Mouse (Mus musculus) limb, embryonic 12.5 days (tissue): ENCODE results near the gene Reep3. TPM values are rescaled to one million over a fixed set of nuclear protein-coding genes. Genes with fewer than 3 reads are reported as not detected.
A peak's percentile ranks its signal among the peaks of the same experiment; 100 is the strongest.

Experiments used
- ATAC-seq: fragments of 200-750 bp; cut with Nextera tagmentation; 2 replicates; pipeline ENCODE4 v1.8.0; 2017; ENCODE audit warnings: low read depth, moderate TSS enrichment; ENCODE audit not compliant: insufficient number of reproducible peaks, insufficient read depth, low FRiP score, low TSS enrichment
- H3K27ac ChIP-seq: fragments of 300-500 bp; sonication (generic); 2 replicates; pipeline ENCODE4 v1.5.1; 2016; ENCODE audit warnings: mild to moderate bottlenecking, moderate library complexity
- H3K27me3 ChIP-seq: fragments of 300-500 bp; sonication (generic); 2 replicates; pipeline ENCODE4 v1.6.1; 2016; ENCODE audit warnings: mild to moderate bottlenecking, moderate library complexity
- H3K36me3 ChIP-seq: fragments of 300-500 bp; sonication (generic); 2 replicates; pipeline ENCODE4 v1.6.1; 2016; ENCODE audit warnings: mild to moderate bottlenecking, moderate library complexity
- H3K4me1 ChIP-seq: fragments of 300-500 bp; sonication (generic); replicated peaks from 2 replicates; pipeline ENCODE4 v1.6.1; 2016
- H3K4me2 ChIP-seq: fragments of 300-500 bp; sonication (generic); 2 replicates; pipeline ENCODE4 v1.6.1; 2016; ENCODE audit warnings: mild to moderate bottlenecking, moderate library complexity
- H3K4me3 ChIP-seq: fragments of 300-500 bp; sonication (generic); replicated peaks from 2 replicates; pipeline ENCODE4 v1.5.1; 2016; ENCODE audit warnings: mild to moderate bottlenecking
- H3K9ac ChIP-seq: fragments of 300-500 bp; sonication (generic); replicated peaks from 2 replicates; pipeline ENCODE4 v1.6.1; 2016; ENCODE audit warnings: mild to moderate bottlenecking, moderate library complexity
- H3K9me3 ChIP-seq: fragments of 300-500 bp; sonication (generic); 2 replicates; pipeline ENCODE4 v1.6.1; 2016; ENCODE audit warnings: mild to moderate bottlenecking, moderate library complexity
- WGBS: fragments of 180-500 bp; shearing (Covaris S2); methylation state at CpG from one replicate; pipeline ENCODE4 v1.1.7; 2016; 5-methylcytosine and 5-hydroxymethylcytosine counted together
- polyA plus RNA-seq: library from polyadenylated mRNA; unstranded; fragments of >200 nt; fragmentation: Nextera tagmentation; extraction: Ambion mirVana; gene quantifications from 2 replicates; pipeline ENCODE4 v1.2.1, GENCODE M21; 2016

Reep3 gene
- polyA plus RNA-seq, 1 experiment from 2014 or later = 33.3 TPM

DNA sequence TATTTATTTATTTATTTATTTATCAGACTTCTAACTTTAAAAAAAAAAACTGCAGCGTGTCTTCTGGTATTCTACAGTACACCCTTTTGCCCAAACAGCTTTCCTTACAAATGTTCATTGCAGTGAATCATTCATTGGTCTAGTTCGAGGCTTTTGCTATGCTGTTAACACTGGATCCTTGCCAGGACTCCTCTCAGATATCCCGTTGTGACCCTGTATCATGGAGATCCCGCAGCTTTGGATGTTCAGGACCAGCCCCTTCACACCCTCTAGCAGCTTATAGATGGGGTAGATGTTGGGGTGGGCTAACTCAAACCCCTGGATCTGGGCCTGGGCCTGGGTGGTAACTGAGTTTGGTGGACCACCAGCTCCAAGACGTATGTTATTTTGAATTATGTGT, 104.2 kb downstream of the Reep3 start:
- H3K4me1 ChIP-seq = peaks cover 13% of the 10 kb centered on the region
- WGBS = 73% methylated on average over 5 of the region's 5 CpGs
- no peak for ATAC-seq

GRCm38 (mm10) chr10:66990506-66990905, 106.2 kb downstream of the Reep3 start:
- peaks cover 13% of the 10 kb centered on the region for H3K4me1 ChIP-seq
- WGBS = 64% methylated on average over 3 of the region's 3 CpGs
- H3K27ac ChIP-seq = no peak overlapping the region
- H3K9me3 ChIP-seq = peaks cover 18% of the 10 kb centered on the region
- no peaks in the 10 kb centered on the region for H3K27me3 ChIP-seq
- H3K9ac ChIP-seq = no peak overlapping the region
- no peak overlapping the region for H3K4me3 ChIP-seq
- no peak overlapping the region for H3K4me2 ChIP-seq
- no peak for ATAC-seq
- no peaks in the 10 kb centered on the region for H3K36me3 ChIP-seq

More for the DNA sequence above, 104.2 kb downstream of the Reep3 start:
- H3K4me3 ChIP-seq = no peak overlapping the region
- H3K4me2 ChIP-seq = no peak overlapping the region
- H3K9ac ChIP-seq = no peak overlapping the region
- H3K9me3 ChIP-seq = peaks cover 18% of the 10 kb centered on the region
- H3K27ac ChIP-seq = no peak overlapping the region
- H3K36me3 ChIP-seq = no peaks in the 10 kb centered on the region
- H3K27me3 ChIP-seq = no peaks in the 10 kb centered on the region

DNA sequence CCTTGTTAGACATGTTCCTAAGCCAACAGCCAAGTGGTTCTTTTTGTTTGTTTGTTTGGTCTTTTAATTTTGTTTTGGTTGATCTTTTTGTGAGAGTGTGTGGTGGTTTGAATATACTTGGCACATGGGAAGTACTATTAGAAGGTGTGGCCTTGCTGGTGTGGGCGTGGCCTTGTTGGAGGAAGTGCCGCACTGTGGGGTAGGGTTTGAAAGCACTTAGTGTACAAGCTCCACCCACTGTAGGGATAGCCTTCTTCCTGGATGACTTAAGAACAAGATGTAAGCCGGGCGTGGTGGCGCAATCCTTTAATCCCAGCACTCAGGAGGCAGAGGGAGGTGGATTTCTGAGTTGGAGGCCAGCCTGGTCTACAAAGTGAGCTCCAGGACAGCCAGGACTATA, 113.7 kb downstream of the Reep3 start:
- ATAC-seq = no peak

DNA sequence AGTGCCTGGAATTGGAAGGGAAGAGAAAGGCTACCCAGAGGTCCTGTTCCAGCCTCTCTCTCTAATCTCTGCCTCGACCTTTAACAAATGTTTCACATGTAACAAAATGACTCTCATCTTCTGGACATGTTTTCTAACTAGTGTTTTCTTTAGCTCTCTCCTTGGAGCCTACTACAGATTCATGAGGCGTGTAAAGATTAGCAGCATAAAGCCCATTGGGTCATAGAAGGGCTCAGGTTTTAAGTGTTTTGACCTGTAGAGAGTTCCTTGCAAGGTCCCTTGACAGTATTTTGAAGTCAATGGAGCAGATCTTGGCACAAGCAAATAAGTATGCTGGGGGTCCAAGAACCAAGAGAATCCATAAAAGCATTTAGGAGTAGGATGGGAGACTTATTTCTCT, 118.5 kb downstream of the Reep3 start:
- WGBS = 80% methylated on average over 2 of the region's 2 CpGs
- no peaks in the 10 kb centered on the region for H3K9me3 ChIP-seq
- peaks cover 12% of the 10 kb centered on the region for H3K4me1 ChIP-seq
- H3K27me3 ChIP-seq = no peaks in the 10 kb centered on the region
- ATAC-seq = no peak
- H3K27ac ChIP-seq = no peak overlapping the region
- no peak overlapping the region for H3K9ac ChIP-seq
- H3K4me2 ChIP-seq = no peak overlapping the region
- H3K4me3 ChIP-seq = no peak overlapping the region
- H3K36me3 ChIP-seq = no peaks in the 10 kb centered on the region

More for the DNA sequence above, 113.7 kb downstream of the Reep3 start:
- Histone ChIP-seq H3K9ac (no peak overlapping the region), H3K4me2 (no peak overlapping the region), H3K27ac (no peak overlapping the region), H3K9me3 (no peaks in the 10 kb centered on the region), H3K4me1 (no peaks in the 10 kb centered on the region), H3K4me3 (no peak overlapping the region), H3K27me3 (no peaks in the 10 kb centered on the region), H3K36me3 (no peaks in the 10 kb centered on the region)
- 87% methylated on average over 5 of the region's 5 CpGs for WGBS

GRCm38 (mm10) chr10:66977093-66977492, 119.7 kb downstream of the Reep3 start:
- no peak for ATAC-seq
- H3K4me3 ChIP-seq = no peak overlapping the region
- H3K27ac ChIP-seq = no peak overlapping the region
- WGBS = 91% methylated on average over 3 of the region's 3 CpGs
- no peaks in the 10 kb centered on the region for H3K27me3 ChIP-seq
- H3K9ac ChIP-seq = no peak overlapping the region
- H3K4me1 ChIP-seq = peaks cover 16% of the 10 kb centered on the region
- no peaks in the 10 kb centered on the region for H3K36me3 ChIP-seq
- H3K4me2 ChIP-seq = no peak overlapping the region
- H3K9me3 ChIP-seq = no peaks in the 10 kb centered on the region

GRCm38 (mm10) chr10:66975451-66975850, 121.3 kb downstream of the Reep3 start:
- no peak for ATAC-seq
- Histone ChIP-seq H3K36me3 (no peaks in the 10 kb centered on the region), H3K4me1 (peaks cover 16% of the 10 kb centered on the region), H3K4me3 (no peak overlapping the region), H3K27ac (no peak overlapping the region), H3K9me3 (no peaks in the 10 kb centered on the region), H3K9ac (no peak overlapping the region), H3K27me3 (no peaks in the 10 kb centered on the region), H3K4me2 (no peak overlapping the region)
- WGBS = 88% methylated on average over 1 of the region's 1 CpGs

GRCm38 (mm10) chr10:66974417-66974816, 122.3 kb downstream of the Reep3 start:
- Histone ChIP-seq H3K27me3 (no peaks in the 10 kb centered on the region), H3K27ac (no peak overlapping the region), H3K9me3 (no peaks in the 10 kb centered on the region), H3K4me1 (peaks cover 20% of the 10 kb centered on the region), H3K36me3 (no peaks in the 10 kb centered on the region), H3K4me3 (no peak overlapping the region), H3K9ac (no peak overlapping the region), H3K4me2 (no peak overlapping the region)
- 72% methylated on average over 4 of the region's 4 CpGs for WGBS
- no peak for ATAC-seq

- Histone ChIP-seq H3K27ac (no peak overlapping the region), H3K9ac (no peak overlapping the region), H3K9me3 (no peaks in the 10 kb centered on the region), H3K4me1 (peaks cover 20% of the 10 kb centered on the region), H3K4me2 (no peak overlapping the region), H3K27me3 (no peaks in the 10 kb centered on the region), H3K36me3 (no peaks in the 10 kb centered on the region), H3K4me3 (no peak overlapping the region)
- WGBS = 62% methylated on average over 6 of the region's 6 CpGs
- ATAC-seq = no peak
These were observed 122.9 kb downstream of the Reep3 start for GRCm38 (mm10) chr10:66973866-66974265.

GRCm38 (mm10) chr10:66973274-66973673, 123.5 kb downstream of the Reep3 start:
- Histone ChIP-seq H3K4me2 (no peak overlapping the region), H3K36me3 (no peaks in the 10 kb centered on the region), H3K27me3 (no peaks in the 10 kb centered on the region), H3K9me3 (no peaks in the 10 kb centered on the region), H3K4me1 (peaks cover 20% of the 10 kb centered on the region), H3K9ac (no peak overlapping the region), H3K27ac (0 out of 2 replicates have a peak overlapping the region, but pooled peaks have one; percentile 35), H3K4me3 (no peak overlapping the region)
- WGBS = 20% methylated on average over 2 of the region's 2 CpGs
- ATAC-seq = no peak

GRCm38 (mm10) chr10:66970336-66971115, 126.2 kb downstream of the Reep3 start:
- Histone ChIP-seq H3K9me3 (peaks cover 4% of the 10 kb centered on the region; the same call in 1 of the 2 replicates), H3K4me3 (no peak overlapping the region), H3K4me1 (peaks cover 28% of the 10 kb centered on the region), H3K9ac (no peak overlapping the region), H3K4me2 (no peak overlapping the region), H3K36me3 (no peaks in the 10 kb centered on the region), H3K27me3 (no peaks in the 10 kb centered on the region), H3K27ac (no peak overlapping the region)
- 90% methylated on average over 23 of the region's 23 CpGs for WGBS
- ATAC-seq = no peak

DNA sequence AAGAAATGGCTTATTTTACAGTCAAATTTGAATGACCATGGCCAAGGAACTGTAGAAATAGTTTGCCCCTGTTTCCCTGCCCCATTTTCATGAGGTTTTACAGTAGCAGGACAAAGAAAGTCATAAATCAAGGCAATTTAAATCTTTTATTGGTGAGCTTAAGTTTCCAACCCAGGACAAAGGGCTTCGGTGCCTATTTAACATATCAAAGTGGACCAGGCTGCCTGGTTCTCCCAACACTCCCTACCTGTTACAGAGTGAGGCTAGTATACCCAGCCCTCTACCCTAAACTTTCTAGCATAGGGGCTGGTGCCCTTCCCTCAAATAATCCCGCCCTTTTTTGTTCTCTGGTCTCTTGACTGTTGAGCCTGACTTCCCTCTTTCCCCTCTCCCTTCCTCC, 127.2 kb downstream of the Reep3 start:
- WGBS = 25% methylated on average over 2 of the region's 2 CpGs
- no peaks in the 10 kb centered on the region for H3K27me3 ChIP-seq
- H3K4me2 ChIP-seq = no peak overlapping the region
- no peak overlapping the region for H3K9ac ChIP-seq
- H3K27ac ChIP-seq = no peak overlapping the region
- no peak for ATAC-seq
- H3K4me1 ChIP-seq = peaks cover 28% of the 10 kb centered on the region
- peaks cover 4% of the 10 kb centered on the region; the same call in 1 of the 2 replicates for H3K9me3 ChIP-seq
- no peaks in the 10 kb centered on the region for H3K36me3 ChIP-seq
- no peak overlapping the region for H3K4me3 ChIP-seq

DNA sequence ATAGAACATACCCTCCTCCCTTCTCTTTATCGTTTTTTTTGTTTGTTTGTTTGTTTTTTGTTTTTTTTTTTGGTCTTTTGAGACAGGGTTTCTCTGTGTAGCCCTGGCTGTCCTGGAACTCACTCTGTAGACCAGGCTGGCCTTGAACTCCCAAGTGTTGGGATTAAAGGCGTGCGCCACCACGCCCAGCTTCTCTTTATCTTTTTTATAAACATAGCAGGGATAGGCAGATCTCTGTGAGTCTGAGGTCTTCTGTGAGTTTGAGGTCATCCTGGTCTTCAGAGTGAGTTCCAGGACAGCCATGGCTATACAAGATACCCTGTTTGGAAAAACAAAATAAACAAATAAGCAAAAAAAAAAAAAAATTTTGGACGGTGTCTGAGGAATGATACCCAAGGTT, 127.7 kb downstream of the Reep3 start:
- Histone ChIP-seq H3K4me3 (no peak overlapping the region), H3K9ac (no peak overlapping the region), H3K27ac (no peak overlapping the region), H3K36me3 (no peaks in the 10 kb centered on the region), H3K27me3 (no peaks in the 10 kb centered on the region), H3K4me1 (peaks cover 23% of the 10 kb centered on the region), H3K9me3 (peaks cover 4% of the 10 kb centered on the region; the same call in 1 of the 2 replicates), H3K4me2 (no peak overlapping the region)
- ATAC-seq = no peak
- 77% methylated on average over 5 of the region's 5 CpGs for WGBS
